Mouse (Mus musculus) adrenal gland, postnatal 14 days (tissue): ENCODE measurements around the gene Naa11. TPM values are rescaled to one million over a fixed set of nuclear protein-coding genes. Genes with fewer than 3 reads are reported as not detected.
A peak's percentile ranks its signal among the peaks of the same experiment; 100 is the strongest.

ENCODE experiments used
- DNase-seq: peaks from one replicate; pipeline ENCODE4 v3.0.0; 2021; ENCODE audit warnings: mixed read lengths
- long read RNA-seq, 2 experiments: library from polyadenylated mRNA; stranded (forward); transcript quantifications; one replicate each; pipeline ENCODE4 v2.0.0; 2021
- total RNA-seq: library from RNA; stranded (reverse); gene quantifications from 2 replicates; pipeline ENCODE4 v1.2.3, GENCODE M21; 2021

The Naa11 gene
- total RNA-seq: not detected in 2 replicates
- long read RNA-seq, experiment 1: 0 reads
- long read RNA-seq, experiment 2: 0 reads

DNA sequence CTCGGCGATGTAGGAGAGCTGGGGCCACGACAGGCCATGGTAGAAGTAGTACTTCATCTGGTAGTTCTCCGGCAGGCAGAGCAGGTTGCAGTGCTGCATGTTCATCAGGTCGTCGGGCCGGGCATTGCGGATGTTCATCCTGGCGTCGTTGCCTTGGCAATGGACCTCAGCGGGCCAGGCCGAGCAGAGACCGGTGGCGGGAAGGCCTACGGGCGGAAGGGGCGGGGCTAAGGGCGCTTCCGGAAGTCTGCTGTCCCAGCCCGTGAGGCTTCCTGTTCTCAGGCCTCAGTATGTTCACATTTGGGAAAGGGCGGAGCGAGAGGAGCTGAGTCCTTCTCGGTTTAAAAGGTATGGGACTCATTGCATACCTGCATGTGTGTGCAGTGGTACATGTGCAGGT is at the start of gene Naa11:
TSS of gene Naa11 (minus strand) at position 220 of the 400 bp plus-strand sequence.
- no peak for DNase-seq

DNA sequence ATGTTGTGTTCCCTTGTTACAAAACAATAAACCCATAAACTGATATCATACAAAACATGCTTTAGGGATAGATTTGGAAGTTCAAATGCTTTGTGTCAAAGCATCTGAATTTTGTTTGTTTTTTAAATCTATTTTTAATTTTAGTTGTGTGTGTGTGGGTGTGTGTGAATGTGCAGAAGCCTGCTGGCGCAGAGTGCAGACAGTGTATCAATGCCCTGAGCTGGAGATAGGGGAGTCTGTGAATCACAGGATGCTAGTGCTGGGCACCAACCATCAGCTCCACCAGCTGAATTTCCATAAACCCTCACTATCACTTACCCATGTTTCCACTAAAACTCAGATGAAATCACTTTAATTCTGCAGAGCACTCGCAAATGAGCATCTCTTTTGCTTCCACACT is 40.3 kb upstream of the Naa11 start:
- DNase-seq: no peak

DNA sequence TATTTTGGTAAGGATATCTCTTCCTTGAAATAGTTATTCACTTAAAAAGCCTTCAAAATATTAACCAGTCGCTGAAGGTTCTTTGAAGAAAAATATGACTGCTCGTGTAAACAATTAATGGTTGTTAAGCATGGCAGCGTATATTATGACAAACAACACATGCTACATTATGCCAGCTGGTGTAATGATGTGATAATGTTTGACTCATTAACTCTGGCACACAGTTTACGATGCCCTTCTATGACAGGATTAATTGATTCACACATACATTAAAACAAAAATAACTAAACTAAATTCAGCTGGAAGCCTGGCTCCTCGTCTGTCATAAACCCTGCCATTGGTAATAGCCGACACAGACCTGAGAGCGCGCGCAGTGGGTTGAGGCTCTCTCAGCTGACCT is 37.8 kb upstream of the Naa11 start:
- DNase-seq: no peak

DNA sequence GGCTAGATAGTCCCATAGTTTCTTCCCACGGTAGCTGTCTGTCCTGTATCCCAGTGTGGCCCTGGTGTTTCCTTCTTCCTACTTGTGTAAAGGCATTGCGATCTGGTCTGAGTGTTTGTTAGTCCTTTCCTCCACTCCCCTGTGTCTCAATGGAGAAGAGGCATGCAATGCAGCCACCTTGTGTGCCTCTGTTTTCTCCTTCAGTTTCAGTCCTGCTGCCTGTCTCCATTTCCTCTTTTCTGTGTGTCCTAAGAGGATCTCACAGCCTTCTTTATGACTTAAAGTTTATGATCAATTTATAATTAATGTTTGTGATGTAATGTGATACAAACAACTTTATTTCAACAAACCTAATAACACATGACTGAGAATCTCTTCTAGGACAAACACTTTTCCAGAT is 29.5 kb upstream of the Naa11 start:
- no peak for DNase-seq

DNA sequence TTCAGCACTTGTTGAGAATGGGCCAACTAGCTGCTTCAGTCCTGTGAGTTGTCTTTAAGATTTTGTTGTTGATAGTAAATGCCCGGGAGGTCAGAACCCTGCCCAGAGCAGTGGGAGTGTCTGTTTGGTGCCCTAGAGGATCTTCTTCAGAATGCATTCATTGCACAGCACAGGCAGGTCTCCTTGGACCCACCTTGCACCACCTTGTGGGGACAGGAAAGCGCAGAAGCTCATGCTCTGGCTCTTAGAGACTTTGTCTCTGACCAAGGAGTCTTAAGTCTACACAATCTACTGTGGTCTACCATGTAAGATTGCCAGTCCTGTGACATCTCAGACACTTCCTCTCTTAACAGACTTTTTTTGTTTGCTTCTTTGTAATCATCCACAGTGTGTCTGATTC is 25.0 kb upstream of the Naa11 start:
- no peak for DNase-seq

DNA sequence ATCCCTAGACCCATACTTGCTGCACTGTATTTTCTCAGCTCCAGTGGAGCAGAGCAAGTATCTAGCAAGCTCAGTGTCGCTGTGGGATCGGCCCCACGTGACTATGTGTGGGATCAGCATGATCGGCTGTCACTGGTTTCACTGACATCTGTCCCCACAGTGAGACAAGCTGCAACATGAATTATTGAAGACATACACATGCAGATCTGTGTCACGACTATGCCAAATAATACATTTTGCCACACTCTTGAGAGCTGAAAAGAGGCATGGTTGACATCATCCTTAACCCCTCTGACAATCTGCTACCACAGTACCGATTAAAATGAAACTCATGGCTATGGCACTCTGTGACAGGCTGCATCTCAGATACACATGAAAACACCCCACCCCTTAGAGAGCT is 23.7 kb upstream of the Naa11 start:
- no peak for DNase-seq

DNA sequence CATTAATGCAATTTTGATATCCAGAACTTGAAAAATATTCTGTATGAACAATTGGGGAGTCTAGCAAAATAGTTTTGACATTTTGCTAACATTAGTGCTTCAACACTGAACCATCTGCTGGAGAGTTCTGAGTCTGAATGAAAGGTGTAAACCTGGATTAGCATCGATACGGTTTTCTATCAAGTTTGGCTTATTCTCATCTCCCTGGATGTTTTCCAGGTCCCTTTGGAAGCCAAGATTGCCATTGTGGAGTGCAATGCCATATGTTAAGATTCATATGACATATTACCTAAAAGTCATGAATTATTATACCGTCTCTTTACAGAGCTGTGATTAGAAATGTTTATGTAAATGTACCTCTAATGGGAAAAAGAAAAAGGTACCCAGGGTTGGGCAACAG is 21.5 kb upstream of the Naa11 start:
- no peak for DNase-seq

DNA sequence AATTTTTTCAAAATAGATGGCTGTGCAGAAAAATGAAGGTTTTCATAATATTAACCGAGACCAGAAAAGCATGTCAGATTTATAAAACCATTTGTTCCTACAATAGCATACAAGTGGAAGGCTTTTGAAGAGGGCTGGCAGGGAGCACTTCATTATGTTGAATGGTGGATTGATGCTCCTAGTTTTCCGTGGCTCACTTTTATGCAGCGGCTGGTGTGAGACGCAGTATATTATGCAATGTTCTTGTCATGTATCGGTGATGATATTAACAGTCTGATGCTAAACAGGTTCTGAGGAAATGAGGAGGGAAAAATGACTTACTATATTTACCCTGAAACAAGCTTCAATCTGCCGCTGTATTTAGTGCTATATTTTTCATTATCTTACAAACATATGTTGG is 18.0 kb upstream of the Naa11 start:
- DNase-seq: no peak

DNA sequence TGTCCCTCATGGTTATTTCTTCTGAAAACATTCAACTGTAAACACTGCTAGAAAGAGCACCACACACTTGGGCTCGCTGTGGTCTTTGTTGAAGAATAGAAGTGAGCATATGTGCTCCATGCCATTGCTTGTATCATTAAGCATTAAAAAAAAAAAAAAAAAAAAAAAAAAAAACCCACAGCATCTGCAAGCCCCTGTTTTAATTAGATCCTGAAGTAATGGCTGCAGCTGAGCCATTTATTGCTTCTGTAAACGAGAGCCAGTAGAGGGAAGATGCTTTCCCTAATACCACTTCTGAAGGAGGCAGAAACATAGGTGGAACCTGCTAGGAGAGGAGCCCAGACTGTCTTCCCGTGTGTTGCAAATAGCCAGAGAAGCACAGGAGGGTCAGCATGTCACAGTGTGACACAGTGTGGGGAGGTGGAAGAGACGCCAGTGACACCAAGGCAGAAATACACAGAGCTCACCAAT is 17.1 kb upstream of the Naa11 start:
- no peak for DNase-seq

DNA sequence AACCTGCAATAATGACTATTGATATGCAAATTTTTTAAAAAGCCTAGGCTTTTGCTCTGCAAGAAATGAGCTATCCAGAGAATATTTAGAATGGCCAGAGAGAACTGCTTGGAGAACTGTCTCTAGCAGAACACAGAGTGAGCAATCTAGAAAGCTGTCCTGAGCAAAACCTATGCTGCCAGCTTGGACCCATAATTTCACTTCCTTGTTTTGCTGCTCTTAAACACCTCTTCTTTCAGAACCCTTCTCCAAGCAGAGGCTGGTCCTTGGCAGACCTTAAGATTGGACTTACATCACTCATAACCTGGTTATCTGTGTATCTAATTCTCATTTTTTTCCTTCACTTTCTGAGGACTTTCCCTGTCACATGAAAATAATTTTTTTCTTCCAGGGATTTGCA is 8.9 kb upstream of the Naa11 start:
- DNase-seq: no peak

DNA sequence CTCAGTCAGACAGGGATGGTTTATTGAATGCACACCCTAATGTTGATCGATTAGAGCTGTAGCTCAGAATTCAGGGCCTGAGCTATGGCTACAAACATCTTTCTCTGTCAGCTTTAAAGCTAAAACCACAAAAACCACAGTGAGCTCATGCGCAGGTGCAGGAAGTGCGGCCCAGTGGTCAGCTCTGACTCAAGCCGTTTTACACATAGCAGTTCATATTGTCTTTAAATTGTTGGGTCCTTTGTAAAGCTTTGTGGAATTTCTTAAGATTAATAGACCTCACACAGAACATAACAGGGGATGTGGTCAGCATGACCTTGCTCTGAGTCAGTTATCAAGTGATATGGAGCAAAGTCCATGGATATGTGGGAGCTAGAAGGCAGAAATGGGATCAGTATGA is 5.4 kb upstream of the Naa11 start:
- no peak for DNase-seq

DNA sequence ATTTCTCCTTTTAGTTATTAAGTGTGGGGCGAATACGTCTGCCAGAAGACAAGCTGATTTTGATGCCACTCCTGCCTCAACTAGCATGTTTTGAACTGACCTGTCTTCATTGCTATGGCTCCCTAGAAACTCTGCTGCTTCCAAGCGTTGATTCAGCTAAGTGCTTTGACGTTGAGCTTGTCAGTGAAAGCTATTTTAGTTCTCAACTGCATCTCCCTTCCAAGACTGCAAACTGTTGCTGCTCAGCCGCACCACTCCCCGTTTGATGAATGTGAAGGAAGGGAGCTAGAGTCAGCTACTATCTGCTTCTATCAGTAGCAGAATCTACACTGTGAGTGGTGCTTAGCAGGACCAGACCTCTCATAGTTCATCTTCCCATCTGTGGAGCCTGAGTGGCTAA is 4.6 kb downstream of the Naa11 start:
- no peak for DNase-seq

DNA sequence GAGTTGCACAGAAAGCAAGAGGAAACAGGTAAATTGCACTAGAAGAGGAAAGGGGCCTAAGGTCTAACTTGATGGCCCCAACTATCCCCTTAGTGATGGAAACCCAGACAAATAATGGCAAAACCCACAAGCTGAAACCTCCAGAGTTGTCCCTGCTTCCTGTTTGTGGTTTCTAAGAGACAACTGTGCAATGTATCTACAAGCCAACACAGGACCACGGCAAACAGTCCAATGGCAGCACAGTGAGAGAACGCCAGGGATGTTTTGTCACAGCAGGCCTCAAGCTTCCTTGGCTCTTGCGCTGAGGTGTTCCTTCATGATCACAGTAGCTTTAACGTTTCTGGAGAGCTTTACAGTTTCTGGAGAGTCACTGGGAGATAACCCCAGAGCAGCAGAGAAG is 7.8 kb downstream of the Naa11 start:
- DNase-seq: no peak

DNA sequence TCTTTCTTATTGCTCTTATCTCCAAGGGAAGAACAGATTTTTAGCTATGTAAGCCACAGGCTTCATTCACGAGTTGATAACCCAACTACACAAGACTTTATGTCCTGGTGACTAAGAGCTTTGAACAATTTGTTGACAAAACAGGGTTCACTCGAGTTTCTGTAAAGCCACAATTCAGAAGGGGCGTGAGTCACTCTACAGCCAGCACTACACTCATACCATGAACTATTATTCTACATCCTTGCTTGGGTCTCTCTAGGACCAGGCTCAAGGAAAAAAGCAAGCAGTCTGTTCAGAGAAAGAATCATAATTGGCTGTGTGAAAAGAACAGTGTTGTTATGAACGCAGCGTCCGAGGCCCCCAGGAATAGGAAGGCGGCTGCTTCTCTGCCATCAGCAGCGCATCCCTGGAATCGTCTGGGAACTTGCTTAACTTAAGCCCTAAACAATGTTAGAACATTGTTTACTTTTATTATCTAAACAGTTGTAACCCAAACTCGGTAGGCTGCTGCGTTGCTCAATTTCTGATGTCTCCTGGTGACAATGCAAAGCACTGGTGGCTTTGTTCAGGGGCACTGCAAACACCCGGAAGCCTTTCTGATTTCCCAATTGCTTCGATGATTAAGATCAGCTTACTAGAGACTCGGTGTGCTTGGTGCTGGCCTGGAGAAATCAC is 9.5 kb downstream of the Naa11 start:
- DNase-seq: no peak

DNA sequence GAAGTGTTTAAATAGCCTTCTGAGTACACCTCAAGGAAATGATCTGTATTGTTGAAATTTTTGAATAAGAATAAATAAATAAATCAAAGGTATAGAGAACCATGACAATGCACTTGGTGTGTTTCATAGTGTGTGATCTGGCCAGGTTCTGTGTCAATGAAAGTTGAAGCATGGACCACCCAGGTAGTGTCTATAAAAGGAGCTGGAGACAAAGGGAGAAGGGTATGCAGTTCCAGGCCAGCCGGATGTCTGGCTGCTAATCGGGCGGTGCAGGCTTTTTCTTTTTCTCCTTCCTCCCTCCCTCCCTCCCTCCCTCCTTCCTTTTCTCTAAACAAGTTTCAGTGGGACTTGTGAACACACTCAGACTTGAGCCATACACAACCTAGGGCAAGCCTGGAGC is 12.2 kb downstream of the Naa11 start:
- DNase-seq: no peak

DNA sequence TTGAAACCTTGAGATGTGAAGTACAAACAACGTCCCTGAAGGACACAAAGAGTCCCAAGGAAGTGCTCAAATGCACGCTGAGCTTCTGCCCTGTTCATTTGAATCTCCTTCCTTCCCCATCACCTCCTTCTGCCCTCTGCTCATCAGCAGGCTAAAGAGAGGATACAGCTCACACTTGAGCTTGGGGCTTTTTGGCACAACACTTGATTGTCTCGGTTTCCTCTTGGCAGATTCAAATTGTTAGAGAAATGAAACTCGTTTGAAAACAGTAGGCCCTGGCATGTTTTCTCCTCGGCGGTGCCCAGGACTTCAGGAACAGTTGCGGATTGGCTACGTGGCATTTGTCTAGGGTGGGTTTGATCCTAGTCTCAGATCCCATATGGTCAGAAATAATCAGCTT is 27.4 kb downstream of the Naa11 start:
- no peak for DNase-seq

DNA sequence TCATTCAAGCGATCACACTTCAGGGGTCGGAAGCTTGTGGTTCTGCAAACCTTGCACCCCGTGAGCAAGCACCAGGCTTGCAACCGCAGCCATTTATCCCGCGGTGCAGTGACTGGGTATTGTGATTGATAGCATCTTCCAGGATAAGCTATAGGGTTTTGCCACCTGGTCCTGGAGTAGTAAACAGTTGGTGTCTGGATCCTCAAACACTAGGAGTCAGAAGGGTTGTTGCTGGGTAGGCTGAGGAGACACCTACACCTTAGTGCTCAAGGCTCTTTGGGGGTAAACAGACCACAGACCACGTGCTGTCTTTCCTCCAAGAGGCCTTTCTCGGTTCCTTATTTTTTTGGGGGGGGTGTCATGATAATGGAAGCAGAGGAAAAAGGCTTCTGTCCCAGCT is 27.9 kb downstream of the Naa11 start:
- no peak for DNase-seq

DNA sequence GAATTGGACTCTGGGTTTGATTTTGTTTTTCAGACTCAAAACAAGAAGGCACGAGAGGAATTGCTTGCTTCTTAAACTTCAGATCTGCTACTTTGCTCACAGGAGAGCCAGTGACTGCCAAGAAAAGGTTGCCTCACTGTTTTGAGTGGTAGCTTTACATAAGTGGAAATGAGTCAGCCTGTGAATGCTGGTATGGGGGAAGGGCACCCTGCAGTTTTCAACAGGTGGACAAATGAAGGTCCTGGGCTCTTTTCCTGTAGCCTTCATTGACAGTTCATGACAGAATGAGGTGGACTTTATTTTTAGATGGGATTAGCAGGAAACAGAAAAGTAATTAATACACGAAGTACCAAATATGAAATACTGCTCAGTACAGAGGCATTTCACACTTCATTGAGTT is 29.6 kb downstream of the Naa11 start:
- DNase-seq: peak; percentile 8

DNA sequence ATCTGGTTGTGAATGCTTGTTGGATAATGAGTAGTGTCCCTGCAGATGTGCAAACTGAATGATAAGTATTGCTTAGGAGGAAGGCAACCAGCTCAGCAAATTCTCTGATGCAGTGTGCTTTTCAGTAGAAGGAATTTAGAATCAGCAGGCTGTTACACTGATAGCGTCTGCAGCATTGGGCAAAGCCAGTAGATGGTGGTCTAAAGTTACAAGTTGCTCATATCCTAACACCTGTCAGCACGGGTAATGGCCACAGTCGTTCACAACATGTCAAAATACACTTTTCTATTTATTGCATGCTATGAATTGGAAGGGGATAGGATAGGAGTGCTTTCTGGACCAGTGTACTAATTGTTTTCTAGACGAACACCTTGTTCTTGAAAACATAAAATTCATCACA is 33.1 kb downstream of the Naa11 start:
- DNase-seq: no peak

DNA sequence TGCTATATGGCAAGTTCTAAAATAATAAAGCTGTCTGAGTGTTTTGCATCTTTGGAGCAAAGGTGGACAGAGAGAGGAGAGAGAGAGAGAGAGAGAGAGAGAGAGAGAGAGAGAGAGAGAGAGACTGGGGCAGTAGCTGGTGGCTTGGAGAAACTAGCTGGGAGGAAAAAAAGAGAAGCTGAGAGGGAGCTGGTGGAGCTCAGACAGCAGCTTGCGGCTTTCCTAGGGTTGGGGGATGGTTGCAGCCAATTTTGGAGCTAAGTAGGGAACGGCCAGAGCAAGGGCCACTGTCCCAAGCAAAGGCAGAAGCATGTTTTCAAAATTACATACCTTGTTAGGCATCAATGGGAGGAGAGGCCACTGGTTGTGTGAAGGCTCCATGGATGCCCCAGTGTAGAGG is 36.0 kb downstream of the Naa11 start:
- DNase-seq: no peak

DNA sequence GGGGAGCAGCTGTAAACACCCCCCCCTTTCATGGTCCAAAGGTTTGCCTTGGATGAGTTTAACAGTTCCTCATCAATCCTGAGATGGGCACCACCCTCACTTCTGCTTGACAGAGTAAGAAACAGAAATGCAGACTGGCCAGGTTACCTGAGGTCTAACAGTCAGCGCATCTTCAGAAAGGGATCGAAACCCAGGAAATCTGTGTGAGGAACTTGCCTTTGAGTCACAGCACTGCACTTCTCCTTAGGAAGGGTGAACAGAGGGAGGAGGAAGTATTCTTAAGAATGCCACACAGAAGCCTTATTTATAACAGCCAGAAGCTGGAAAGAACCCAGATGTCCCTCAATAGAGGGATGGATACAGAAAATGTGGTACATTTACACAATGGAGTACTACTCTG is 37.0 kb downstream of the Naa11 start:
- no peak for DNase-seq

DNA sequence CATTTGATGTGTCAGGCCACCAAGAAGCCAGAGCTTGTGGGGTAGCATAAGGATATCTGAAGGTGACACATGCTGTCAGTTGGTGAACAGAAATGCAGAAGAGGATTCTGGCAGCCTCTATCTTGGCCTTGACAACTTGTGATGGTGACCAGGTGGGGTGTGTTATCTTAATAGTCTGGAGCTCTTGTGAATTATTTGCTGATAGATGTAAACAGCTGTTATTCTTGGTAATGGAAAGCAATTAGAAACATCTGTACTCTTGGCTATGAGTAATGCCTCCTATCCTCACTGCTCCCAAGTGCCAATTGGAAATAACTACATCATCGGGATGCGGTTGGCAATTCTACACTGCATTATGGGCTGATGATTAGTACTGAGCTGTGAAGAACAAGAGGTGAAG is 43.4 kb downstream of the Naa11 start:
- DNase-seq: no peak

DNA sequence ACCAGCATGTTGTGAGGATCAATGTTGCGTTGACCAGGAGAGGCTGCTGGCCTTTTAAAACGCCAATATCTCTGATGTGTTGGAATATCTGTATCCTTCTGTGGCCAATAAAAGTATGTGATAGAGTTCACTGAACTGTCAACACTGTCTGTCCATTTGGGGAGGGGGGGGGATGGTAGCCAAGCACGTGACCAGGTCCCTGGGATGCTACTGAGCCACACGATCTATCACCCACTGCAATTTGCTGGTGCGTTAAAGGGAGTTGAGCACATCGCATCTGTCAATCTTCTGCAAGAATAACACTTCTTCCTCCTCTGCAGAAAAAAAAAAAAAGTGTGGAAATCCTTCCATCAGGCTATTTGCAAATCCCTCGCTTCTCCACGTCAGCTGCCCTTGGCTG is 43.9 kb downstream of the Naa11 start:
- no peak for DNase-seq

DNA sequence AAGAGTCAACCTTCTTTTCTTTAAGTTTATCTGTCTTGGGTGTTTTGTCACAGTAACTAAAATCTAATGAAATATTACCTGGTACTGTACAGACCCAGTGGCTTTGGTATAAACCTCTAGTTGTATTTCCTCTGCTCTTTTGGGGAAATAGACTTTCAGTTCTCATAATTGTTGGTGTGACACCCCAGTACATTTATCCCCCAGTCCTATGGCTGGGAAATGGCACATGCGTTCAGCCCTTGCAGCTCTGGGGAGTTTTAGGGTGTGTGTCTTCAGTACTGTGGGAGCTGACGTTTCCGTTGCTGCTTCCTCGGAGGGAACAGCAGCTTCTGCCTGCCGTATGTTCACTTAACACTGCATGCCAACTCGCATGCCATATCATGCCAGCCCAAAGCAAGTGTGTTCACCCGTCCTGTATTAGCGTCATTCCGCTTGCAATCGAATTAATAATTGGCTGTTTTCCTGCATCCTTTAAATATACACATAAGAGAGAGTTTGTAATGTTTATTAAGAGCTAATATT is 46.4 kb downstream of the Naa11 start:
- DNase-seq: no peak

DNA sequence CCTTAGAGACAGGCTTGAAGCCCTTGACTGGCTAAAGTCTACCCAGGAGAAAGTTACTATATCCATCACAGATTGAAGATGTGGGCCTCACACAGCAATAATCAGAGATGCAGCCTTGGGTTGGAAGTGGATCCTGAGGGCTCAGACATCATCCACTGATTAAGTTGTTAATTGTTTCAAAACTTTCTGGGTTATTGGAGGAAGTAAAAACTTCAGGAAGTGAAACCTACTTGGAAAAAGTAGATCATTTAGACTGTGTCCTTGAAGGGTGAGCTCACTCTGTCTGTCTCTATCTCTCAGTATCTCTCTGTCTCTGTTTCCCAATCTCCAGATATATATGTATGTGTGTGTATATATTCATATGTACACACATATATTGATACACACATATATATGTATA is 47.0 kb downstream of the Naa11 start:
- no peak for DNase-seq
